Mouse (Mus musculus) lung, postnatal 10 days (tissue): ENCODE measurements around the gene Zfp277.

Experiments
- DNase-seq: peaks from one replicate; pipeline ENCODE4 v3.0.0; 2021

Zfp277 gene

DNA sequence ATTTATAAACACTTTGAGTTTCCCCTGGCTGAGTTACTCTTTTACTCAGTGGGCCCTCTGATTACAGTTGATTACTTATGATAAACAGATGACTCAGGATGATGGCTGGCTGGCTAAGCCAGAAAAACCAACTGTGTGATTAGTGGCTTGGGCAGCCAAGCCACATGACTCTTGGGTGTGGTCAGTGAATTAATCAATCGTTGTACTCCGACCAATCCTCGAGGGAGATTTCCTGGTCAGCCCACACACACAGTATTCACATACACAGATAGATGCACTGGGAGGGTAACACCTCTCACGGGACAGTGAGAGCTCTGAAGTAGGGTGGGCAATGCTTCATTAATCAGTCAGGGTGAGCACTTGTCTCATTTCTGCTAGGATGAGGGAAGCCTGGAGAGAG, 97.5 kb downstream of the Zfp277 start:
- no peak for DNase-seq

DNA sequence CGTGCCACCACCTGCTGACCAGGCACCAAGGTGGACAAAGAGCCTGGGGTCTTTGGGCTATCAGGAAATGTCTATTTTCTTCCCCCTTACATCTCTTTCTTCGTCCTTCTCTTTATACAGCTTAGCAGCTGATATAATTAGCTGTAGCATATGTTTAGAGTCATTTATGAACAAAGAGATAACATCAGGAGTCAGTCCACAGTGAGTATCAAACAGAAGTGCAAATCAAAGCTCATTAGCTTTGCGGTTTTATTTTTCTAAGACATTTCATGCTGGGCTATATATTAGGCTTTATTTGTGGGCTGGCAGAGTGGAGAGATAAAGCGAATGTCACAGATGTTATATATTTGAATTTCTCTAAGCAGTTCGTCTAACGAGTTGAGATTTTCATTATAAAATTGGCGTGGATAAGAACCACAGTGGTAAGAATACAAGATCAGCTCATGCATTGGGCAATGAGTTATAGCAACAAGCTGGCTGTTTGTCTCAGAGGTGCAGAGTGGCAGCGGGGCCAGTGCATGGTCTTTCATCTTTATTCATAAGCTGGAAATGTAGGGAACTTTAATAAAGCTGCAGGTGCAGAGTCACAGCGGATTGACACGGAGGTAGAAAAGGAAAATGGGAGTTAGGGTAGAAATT, 98.5 kb downstream of the Zfp277 start:
- DNase-seq: no peak

DNA sequence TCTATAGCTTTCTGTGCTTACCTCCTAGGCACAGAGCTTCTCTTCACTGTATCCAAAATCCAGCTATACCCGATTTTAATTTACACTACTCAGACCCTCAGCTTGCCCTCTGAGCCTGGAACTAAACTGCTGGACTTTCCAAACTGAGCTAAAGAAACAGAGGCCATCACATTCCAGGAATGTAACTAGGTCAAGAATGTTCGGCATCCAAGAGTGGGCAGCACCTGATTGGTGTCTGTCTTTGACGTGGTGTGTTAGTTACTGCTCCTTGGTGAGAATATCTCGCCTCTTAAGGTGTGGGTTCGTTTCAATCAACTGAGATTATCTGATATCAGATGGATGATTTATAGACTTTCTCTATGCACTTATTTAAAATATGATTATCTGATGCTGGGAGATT, 104.3 kb downstream of the Zfp277 start:
- no peak for DNase-seq

DNA sequence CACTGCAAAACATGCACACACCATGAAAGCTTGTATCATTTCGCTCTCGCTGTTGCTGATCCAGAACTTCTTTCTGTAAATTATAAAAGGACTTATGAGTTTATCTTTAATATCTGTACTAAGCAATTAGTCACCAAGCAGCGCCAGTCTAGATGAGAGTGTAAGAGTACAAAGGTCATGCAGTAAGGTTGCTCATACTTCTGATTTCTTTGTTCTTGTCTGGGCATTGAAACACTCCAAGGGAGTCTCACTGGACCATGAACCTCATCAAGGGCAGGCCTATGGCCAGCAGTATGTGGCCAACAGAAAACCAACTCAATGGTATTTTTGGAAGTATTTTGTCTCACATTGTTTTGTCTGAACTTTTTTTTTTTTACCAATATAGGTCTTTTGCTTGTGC, 110.4 kb downstream of the Zfp277 start:
- DNase-seq: no peak

DNA sequence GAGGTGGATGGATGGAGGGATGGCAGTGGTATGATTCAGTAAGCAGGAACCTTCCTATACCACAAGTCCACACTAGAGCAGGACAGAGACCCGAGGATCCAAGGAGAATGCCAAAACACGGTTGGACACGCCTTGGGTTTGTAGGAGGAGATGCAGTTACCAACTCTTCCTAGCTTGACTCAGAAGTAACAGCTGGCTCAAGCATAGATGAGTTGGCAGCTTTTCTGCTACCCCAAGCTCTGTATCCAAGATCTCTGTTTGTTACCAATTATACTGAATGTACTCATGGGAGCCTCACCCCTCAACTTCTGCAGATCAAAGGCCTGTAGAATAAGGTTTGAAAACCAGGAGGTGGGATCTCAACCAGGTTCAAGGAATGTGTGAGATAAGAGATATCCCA, 114.2 kb downstream of the Zfp277 start:
- no peak for DNase-seq

DNA sequence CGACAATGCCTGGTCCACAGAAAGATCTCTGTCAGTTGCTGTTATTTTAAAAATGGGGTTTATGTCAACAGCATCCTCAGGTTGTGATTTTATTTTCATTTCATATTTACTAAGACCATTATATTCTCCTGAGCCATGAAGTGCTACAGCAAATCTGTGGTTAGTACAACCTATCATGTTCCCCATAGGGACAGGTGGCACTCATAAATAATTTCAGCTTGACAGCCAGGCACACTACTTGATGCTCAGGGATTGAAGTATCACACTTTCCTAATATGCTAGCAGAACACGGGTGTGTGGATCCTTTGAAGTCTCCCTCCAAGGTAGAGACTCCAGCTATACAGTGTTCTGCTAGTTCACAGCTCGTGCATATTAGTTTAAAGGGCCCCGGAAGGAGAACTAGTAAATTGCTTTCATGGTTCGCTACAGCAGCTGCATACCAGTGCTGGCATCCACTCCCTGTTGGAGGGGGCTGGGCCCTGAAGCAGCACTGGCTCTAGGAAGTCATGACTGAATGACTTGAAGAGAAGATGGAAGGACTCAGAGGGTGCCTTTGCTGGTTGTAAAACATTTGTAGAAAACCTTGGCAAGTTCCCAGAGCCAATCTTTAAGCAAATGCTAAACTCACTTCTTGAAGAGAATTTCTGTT, 118.6 kb downstream of the Zfp277 start:
- peak; percentile 22 for DNase-seq

DNA sequence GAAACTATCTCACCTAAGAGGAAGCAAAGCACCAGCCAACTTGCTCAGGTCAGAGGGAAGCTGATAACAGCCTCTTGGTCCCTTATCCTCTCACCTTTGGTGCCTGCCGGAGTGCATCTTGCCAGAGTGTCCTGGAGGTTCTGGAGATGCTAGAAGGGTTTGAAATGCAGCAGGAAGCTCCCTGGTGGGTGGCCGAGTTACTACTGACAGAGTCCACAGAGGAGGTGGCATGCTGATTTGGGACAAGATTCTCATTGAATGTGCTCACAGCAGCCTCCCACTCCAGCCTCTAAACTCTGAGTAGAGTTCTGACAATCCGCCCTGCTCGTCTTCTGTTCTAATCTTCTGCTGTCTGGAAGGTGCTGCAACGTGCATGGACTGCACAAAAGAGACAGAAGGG, 120.1 kb downstream of the Zfp277 start:
- DNase-seq: no peak

DNA sequence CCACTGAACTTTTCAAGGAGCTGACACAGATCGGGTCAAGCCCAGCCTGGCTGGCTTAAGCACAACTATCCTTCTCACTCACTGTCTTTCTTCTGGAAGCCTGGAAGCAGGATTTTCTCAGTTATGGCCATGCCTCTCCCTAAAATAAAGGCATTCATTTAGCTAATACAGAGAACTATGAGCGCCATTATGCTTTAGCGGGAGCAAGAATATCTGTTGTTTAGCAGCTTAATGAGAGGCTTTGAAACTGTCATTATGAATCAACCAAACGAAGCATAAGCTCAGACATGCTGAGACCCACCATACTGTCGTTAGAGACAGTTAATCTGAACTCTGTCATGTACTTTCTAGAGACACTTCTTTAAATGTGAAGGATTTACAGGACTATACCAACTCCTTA, 120.9 kb downstream of the Zfp277 start:
- no peak for DNase-seq

DNA sequence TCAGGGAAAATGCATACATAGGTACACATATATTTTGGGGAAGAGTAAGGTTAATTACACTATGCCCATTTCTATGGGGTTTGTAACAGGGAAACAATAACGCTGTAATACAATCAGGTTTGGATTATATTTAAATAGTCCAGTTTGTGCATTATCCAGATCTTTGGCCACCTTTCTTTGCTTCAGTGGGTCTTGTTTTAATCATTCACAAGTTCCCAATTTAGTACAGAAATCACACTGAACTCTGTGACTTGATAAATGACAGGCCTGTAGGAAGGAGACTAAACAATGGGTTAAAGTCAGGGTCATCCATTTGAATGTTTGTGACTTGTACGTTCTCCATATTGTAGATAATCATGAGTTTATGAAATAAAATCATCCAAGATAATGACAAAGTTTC, 130.6 kb downstream of the Zfp277 start:
- DNase-seq: no peak

DNA sequence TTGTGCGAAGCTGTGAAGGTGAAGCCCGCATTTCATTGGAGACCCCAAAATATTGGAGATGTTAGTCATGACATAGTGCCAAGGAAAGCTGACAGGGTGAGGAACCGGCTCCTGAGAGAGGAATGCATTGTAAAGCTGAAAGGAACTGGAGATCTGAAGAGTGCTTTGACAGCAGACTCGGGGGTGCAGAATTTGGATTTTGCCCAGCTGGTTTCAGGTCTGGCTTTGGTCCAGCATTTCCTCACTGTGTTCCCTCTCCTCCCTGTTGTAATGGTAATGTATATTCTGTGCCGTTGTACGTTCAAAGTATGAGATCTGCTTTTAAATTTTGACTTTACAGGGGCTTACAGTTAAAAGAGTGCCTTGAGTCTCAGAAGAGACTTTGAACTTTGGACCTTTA, 141.7 kb downstream of the Zfp277 start:
- DNase-seq: no peak

DNA sequence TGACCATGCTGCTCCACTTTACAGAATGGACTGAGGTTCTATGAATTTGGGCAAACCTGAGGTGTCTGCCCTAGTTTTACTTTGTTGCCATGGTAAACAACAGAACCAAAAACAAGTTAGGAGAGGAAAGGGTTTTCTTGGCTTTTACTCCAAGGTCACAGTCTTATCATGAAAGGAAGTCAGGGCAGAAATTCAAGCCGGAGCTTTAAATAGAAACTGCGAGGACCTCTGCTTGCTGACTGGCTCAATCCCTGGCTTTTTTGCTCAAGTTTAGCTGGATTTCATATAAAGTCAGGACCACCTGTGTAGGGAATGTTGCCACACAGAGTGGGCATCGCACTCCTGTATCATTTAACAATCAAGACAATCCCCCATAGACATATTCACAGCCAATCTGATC, 147.1 kb downstream of the Zfp277 start:
- no peak for DNase-seq

DNA sequence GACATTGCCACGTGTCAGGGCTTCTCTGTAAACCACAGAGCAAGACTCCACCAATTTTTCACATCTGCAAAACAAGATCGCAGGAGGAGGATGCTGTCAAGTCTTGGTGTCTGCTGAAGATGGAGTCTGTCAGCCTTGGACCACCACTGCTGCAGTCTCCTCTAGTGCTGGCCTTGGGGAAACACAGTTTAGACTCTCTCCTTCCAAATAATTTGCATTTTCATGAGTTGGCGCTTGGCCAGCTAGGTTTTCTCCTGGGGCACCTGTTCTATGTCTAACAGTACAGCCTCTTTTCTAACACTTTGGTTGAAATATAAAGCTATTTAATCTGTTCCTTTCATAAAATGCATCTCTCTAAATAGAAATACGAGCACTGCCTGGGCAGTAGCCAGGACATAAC, 159.2 kb downstream of the Zfp277 start:
- no peak for DNase-seq

DNA sequence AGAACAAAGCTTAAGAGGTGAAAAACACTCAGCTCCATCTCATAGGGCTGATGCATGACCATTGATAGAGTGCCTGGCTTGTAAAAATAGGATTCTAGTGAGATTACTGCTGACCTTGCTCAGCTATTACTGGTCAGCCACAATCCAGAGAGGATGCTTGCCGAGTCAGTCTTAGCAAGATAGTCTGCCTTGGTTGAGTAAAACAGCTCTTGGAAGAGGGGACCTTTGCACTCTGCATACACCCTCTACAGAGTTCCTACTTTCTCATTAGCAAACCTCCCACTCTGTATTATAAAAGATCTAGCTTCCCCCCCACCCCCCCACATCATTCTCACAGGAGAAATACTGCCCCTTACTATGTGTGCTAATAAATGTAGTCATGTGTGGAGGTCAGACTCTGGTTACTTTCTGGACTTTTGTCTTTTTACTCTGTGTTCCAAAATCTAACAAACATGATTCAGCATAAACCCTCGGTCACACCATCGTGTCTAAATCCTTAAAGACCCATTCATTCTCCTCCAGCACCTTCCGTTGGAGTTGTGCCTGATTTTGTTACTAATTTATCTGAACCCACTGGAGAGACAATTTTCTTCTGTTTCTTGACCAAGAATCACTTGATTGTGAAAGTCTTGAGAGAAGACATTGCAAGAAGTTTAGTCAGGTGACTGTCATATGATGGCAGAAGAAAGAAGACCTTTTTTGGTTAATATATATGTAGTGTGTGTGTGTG, 164.9 kb downstream of the Zfp277 start:
- DNase-seq: no peak

DNA sequence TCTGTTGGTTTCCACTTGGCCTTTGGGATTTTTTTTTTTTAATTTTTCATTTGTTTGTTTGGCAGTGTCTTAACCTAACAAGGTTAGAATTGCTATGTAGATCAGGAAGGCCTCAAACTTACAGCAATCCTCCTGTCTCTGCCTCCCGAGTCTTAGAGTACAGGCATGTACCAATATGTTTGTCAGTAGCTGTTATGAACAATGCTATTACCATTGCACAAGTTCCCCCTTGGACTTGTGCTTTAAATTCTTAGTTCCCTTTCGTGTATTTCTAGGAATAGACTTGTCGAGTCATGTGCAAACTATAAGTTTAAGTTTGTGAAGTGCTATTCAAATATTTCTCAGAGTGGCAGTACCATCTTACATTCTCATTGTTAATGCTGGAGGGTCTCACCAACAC, 168.1 kb downstream of the Zfp277 start:
- no peak for DNase-seq

DNA sequence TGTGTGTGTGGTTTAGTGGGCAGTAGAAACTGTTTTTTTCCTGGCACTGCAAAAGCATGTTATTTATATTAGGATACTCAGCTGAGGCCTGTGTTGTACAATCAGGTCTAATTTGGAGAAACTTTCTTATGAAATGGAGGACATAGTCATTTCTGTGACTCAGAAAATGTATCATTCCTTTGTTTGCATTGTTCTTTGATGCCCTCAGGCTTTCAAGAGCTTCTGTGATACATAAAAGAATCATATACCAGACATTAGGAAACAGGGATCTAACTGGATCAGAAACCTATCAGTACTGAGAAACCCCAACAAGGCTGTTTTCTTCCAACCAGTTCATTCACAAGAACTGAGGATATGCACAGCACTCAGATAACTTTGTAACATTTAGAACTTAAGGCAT, 170.8 kb downstream of the Zfp277 start:
- no peak for DNase-seq

DNA sequence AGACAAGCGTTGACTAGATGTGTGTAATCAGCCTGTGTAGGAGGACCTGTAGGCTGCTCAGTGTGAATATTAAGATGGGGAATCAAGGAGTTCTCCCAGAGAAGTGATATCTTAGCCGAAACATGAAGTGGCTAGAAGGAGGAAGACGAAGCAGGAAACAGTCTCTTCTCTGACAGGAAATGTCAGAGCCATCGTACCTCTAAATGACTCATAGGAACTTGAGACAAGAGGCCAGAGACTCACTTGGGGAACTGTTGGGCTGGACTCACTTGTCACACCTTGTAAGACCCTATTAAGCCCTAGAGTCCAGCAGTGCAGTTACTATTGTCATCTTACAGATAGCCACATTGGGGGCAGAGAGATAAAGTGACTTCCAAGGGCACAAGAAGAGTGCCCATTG, 172.4 kb downstream of the Zfp277 start:
- no peak for DNase-seq

DNA sequence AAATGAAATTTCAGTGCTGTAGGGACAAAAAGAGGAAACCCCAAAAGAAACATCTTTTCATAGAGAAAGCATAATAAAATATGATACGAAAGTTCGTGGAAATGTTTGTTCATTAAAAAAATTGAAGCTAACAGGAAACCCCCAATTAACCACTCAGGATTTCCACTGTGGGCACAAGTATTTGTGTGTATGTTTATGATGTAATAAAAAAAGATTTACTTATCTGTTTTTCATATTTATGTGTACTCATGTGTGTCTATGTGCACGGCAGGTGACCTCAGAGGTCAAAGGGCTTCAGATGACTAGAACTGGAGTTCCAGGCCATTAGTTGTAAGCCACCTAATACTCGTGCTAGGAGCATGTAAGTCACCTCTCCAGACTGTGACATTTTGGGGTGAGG, 173.0 kb downstream of the Zfp277 start:
- no peak for DNase-seq

DNA sequence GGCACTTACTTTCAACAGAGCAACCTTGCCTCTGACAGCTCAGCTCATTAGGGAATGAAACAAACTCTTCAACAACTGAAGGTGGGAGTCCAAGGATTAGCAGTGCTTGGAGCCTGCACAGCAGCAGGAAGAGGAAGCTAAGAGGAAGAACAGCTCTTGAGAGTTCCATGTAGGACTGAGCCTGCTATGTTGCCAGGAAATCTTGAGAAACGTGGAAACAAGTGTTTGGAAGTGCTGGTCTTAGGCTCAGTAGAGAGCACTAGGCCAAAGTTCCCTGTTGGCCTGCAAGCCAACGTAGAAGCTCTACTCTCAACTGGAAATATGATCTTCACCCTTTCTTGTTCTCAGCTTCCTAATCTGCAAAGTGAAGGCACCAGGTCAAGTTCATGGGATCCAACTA, 177.4 kb downstream of the Zfp277 start:
- DNase-seq: no peak
